Mouse (Mus musculus) embryonic facial prominence, embryonic 13.5 days (tissue): ENCODE results near the gene Ttc27. TPM values are rescaled to one million over a fixed set of nuclear protein-coding genes. Genes with fewer than 3 reads are reported as not detected.
"Not testable (repeated sequence)": the region's sequence is repeated elsewhere in the genome, so short reads cannot be mapped to it uniquely, and the experiment has no call there.

Experiments used
- ATAC-seq: fragments of 200-750 bp; cut with Nextera tagmentation; 2 replicates; pipeline ENCODE4 v1.8.0; 2017; ENCODE audit warnings: low read depth; ENCODE audit not compliant: insufficient number of reproducible peaks, insufficient read depth, low FRiP score, low TSS enrichment
- H3K27ac ChIP-seq: fragments of 300-500 bp; sonication (generic); 2 replicates; pipeline ENCODE4 v1.5.1; 2015; ENCODE audit warnings: moderate library complexity, mild to moderate bottlenecking, inconsistent platforms
- H3K27me3 ChIP-seq: fragments of 300-500 bp; sonication (generic); 2 replicates; pipeline ENCODE4 v1.6.1; 2015; ENCODE audit warnings: mild to moderate bottlenecking, inconsistent platforms
- H3K36me3 ChIP-seq: fragments of 300-500 bp; sonication (generic); 2 replicates; pipeline ENCODE4 v1.6.1; 2015; ENCODE audit warnings: mild to moderate bottlenecking, inconsistent platforms
- H3K4me1 ChIP-seq: fragments of 300-500 bp; sonication (generic); 2 replicates; pipeline ENCODE4 v1.6.1; 2015; ENCODE audit warnings: inconsistent platforms
- H3K4me2 ChIP-seq: fragments of 300-500 bp; sonication (generic); 2 replicates; pipeline ENCODE4 v1.6.1; 2015; ENCODE audit warnings: moderate library complexity, mild to moderate bottlenecking, inconsistent platforms
- H3K4me3 ChIP-seq: fragments of 300-500 bp; sonication (generic); 2 replicates; pipeline ENCODE4 v1.5.1; 2015; ENCODE audit warnings: mild to moderate bottlenecking, inconsistent platforms
- H3K9ac ChIP-seq: fragments of 300-500 bp; sonication (generic); 2 replicates; pipeline ENCODE4 v1.6.1; 2015; ENCODE audit warnings: mild to moderate bottlenecking, inconsistent platforms
- H3K9me3 ChIP-seq: fragments of 300-500 bp; sonication (generic); 2 replicates; pipeline ENCODE4 v1.6.1; 2016; ENCODE audit warnings: inconsistent platforms
- WGBS: fragments of 180-500 bp; shearing (Covaris S2); methylation state at CpG from one replicate; pipeline ENCODE4 v1.1.7; 2015; ENCODE audit warnings: mixed read lengths; 5-methylcytosine and 5-hydroxymethylcytosine counted together
- polyA plus RNA-seq: library from polyadenylated mRNA; unstranded; fragments of >200 nt; fragmentation: Nextera tagmentation; extraction: Ambion mirVana; gene quantifications from 2 replicates; pipeline ENCODE4 v1.2.1, GENCODE M21; 2015

Gene Ttc27
- 24.1 and 29.1 TPM in 2 replicates for polyA plus RNA-seq

DNA sequence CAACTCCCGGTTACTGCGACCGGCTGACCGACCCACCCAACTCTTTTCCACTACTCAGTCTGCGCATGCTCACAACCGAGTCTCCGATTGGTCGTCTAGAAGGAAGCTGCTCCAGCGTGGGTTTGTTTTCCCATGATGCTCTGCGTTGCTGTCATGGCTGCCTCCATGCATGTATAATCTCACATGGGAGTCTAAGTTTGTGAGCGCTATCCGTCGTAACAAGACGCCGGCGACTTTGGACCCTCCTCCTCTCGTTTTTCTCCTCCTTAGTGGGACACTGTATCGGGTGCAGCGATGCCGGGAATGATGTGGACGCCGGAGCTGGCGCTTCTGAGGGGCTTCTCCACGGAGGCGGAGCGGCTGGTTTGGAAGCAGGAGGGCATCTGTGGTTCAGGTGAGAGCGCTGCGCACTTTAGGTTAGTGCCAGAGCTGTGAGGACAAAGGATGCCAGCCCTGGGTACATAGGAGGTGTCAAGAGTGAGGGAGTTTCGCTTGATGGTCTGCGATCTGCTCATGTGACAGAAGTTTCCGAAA lies at the start of gene Ttc27:
Gene Ttc27, plus strand, starts transcription at position 115 of the 534 bp plus-strand sequence.
- Histone ChIP-seq H3K4me1 (peaks cover 8% of the 10 kb centered on the region), H3K27me3 (peaks cover 5% of the 10 kb centered on the region; the same call in 1 of the 2 replicates), H3K9ac (peak within 1 kb of the TSS; percentile 78), H3K4me3 (peak within 1 kb of the TSS; percentile 77), H3K9me3 (no peaks in the 10 kb centered on the region), H3K4me2 (peak within 1 kb of the TSS; percentile 72), H3K36me3 (peaks cover 13% of the 10 kb centered on the region), H3K27ac (peak within 1 kb of the TSS; percentile 51; the same call in 1 of the 2 replicates)
- under 1% methylated on average over 31 of the region's 31 CpGs for WGBS
- peak; percentile 86 for ATAC-seq

DNA sequence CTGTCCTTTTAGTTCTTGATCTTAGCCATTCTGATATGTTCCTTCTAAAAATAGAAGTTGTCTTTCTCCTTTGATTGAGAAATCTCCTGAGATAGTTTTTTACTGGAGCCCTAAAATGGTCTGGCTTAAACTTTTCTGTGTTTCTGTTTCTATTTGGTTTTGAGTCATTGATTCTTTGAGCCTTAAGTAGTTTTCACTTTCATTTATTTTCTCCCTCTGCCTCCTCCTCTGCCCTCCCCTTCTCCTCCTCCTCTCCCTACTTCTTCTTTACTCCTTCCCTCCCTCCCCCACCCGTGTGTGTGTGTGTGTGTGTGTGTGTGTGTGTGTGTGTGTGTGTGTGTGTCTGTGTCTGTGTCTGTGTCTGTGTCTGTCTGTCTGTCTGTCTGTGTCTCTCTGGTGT lies 49.5 kb upstream of the Ttc27 start:
- no peaks in the 10 kb centered on the region for H3K9me3 ChIP-seq
- H3K36me3 ChIP-seq = peaks cover 71% of the 10 kb centered on the region
- 80% methylated on average over 1 of the region's 1 CpGs for WGBS
- no peaks in the 10 kb centered on the region for H3K4me1 ChIP-seq
- H3K27ac ChIP-seq = no peak overlapping the region
- no peak overlapping the region for H3K4me2 ChIP-seq
- no peak overlapping the region for H3K9ac ChIP-seq
- no peak for ATAC-seq
- no peaks in the 10 kb centered on the region for H3K27me3 ChIP-seq
- H3K4me3 ChIP-seq = no peak overlapping the region

DNA sequence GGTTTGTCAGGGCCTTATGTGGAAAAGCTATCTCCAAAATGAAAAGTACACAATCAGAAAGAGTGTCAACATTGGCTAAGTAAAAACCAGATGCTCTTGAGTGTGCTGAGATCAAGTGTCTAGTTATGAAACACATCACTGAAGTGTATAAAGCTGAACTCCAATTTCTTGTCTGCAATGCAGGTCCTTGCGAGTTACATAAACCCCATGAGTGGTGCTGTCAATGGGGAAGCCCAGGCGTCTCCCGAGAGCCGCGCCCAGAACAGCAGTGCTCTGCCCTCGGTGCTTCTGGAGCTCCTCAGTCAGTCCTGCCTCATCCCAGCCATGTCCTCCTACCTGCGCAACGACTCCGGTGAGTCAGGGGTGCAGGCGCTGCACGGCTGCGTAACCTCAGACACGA lies 47.5 kb upstream of the Ttc27 start:
- Histone ChIP-seq H3K9ac (no peak overlapping the region), H3K36me3 (peaks cover 56% of the 10 kb centered on the region), H3K4me2 (no peak overlapping the region), H3K27me3 (no peaks in the 10 kb centered on the region), H3K4me1 (no peaks in the 10 kb centered on the region), H3K4me3 (no peak overlapping the region), H3K27ac (no peak overlapping the region), H3K9me3 (no peaks in the 10 kb centered on the region)
- WGBS = 86% methylated on average over 13 of the region's 13 CpGs
- no peak for ATAC-seq

DNA sequence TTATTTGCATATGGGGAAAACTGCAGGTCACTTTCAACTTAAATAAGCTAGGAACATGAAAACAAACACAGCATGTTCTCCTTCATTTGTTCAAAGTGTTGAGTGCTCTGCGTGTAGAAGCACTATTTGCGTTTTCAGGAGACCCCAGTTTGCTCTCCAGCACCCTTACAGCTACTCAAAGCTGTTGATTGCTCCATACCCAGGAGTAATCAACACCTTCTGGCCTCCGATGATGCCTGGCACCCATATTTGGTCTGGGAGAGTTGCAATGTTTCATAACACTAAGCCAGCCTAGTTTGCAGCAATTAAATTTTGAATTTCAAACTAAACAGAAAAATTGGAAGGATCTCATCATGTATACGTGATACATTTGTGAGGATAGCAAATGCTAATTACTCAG lies 45.1 kb upstream of the Ttc27 start:
- Histone ChIP-seq H3K27ac (no peak overlapping the region), H3K36me3 (peaks cover 60% of the 10 kb centered on the region), H3K9ac (no peak overlapping the region), H3K4me2 (no peak overlapping the region), H3K4me3 (no peak overlapping the region), H3K4me1 (no peaks in the 10 kb centered on the region), H3K27me3 (no peaks in the 10 kb centered on the region), H3K9me3 (no peaks in the 10 kb centered on the region)
- ATAC-seq = no peak
- 87% methylated on average over 4 of the region's 4 CpGs for WGBS

DNA sequence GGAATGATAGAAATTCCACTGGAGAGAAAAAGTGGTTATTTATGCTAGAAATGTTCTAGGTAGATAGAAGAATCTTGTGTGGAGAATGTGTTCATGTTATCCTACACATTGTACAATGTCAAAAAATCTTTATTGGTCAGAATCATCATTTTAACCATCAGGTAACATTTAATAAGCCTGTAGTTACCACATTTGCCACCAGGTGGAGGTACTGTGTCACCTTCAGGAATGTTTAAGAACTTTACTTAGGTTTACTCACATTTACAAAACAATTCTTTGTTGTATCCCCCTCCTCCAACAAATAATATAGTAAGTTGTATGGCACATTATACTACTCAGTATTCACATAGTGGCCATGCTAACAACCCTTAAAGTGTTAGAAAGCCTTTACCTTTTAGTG lies 44.3 kb upstream of the Ttc27 start:
- no peaks in the 10 kb centered on the region for H3K27me3 ChIP-seq
- no peaks in the 10 kb centered on the region for H3K9me3 ChIP-seq
- H3K9ac ChIP-seq = no peak overlapping the region
- peaks cover 64% of the 10 kb centered on the region for H3K36me3 ChIP-seq
- no peaks in the 10 kb centered on the region for H3K4me1 ChIP-seq
- ATAC-seq = no peak
- no peak overlapping the region for H3K4me3 ChIP-seq
- H3K4me2 ChIP-seq = no peak overlapping the region
- H3K27ac ChIP-seq = no peak overlapping the region

DNA sequence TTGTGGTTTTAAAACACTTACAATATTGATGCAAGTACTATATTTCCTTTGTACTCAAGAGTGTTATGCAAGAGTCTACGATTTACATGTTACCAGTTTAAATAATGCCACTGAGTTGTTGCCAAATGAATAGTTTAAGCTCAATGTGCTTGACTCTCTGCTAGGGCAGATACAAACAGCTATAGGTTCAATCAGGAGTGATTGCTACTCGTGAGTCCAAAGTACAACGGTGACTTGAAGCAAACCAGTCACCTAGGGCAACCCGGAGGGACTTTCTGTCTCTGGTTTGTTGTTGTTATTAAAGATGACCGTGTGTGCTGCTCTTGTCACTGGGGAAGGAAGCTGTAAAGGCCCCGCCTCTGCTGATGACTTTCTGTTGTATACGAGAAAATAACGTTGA lies 39.5 kb upstream of the Ttc27 start:
- Histone ChIP-seq H3K4me2 (no peak overlapping the region), H3K4me3 (no peak overlapping the region), H3K36me3 (peaks cover 52% of the 10 kb centered on the region), H3K9ac (no peak overlapping the region), H3K4me1 (no peaks in the 10 kb centered on the region), H3K9me3 (no peaks in the 10 kb centered on the region), H3K27me3 (no peaks in the 10 kb centered on the region), H3K27ac (no peak overlapping the region)
- 91% methylated on average over 8 of the region's 8 CpGs for WGBS
- no peak for ATAC-seq

DNA sequence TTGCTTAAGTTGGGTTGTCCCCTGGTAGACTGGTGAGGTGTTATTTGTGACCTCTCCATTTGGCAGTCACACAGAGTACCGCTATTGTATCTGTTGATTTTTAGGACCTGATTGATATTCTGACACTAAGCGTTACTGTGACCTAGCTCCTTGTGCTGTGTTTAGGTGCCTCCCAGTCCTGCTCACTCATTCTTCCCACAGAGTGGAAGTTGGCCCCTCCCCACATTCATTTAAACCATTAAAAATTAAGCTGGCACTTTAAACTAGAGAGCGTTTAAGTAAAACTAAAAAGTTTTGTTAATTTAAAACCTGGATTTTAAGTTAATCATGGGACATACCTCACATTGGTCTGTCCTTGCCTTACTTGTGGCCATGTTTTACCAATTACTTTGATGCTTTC lies 32.6 kb upstream of the Ttc27 start:
- WGBS = 88% methylated on average over 3 of the region's 3 CpGs
- no peak overlapping the region for H3K4me3 ChIP-seq
- no peak overlapping the region for H3K27ac ChIP-seq
- H3K4me1 ChIP-seq = no peaks in the 10 kb centered on the region
- H3K9me3 ChIP-seq = no peaks in the 10 kb centered on the region
- no peak overlapping the region for H3K4me2 ChIP-seq
- H3K36me3 ChIP-seq = peaks cover 40% of the 10 kb centered on the region
- no peaks in the 10 kb centered on the region for H3K27me3 ChIP-seq
- ATAC-seq = no peak
- no peak overlapping the region for H3K9ac ChIP-seq

DNA sequence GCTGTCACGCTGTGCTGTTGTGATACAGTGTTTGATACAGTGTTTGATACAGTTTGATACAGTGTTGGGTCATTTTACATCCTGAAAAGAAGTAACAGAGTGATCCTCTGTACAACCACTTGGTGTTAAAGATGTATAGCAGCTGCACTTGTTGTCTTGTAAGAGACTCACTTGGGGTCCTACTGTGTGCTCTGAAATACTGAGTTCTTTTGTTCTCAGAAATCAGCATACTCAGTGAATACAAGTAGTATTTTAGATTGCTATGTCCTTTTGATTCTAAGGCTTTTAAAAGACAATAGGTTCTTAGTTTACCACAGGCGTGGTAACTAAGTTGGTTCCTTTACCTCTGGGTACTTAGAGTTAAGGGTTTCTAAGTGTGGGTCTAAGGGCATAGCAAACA lies 29.0 kb upstream of the Ttc27 start:
- ATAC-seq = no peak
- no peak overlapping the region for H3K27ac ChIP-seq
- WGBS = 92% methylated on average over 2 of the region's 2 CpGs
- H3K9ac ChIP-seq = no peak overlapping the region
- no peak overlapping the region for H3K4me3 ChIP-seq
- H3K27me3 ChIP-seq = no peaks in the 10 kb centered on the region
- H3K4me2 ChIP-seq = no peak overlapping the region
- no peaks in the 10 kb centered on the region for H3K4me1 ChIP-seq
- peaks cover 51% of the 10 kb centered on the region for H3K36me3 ChIP-seq
- no peaks in the 10 kb centered on the region for H3K9me3 ChIP-seq

DNA sequence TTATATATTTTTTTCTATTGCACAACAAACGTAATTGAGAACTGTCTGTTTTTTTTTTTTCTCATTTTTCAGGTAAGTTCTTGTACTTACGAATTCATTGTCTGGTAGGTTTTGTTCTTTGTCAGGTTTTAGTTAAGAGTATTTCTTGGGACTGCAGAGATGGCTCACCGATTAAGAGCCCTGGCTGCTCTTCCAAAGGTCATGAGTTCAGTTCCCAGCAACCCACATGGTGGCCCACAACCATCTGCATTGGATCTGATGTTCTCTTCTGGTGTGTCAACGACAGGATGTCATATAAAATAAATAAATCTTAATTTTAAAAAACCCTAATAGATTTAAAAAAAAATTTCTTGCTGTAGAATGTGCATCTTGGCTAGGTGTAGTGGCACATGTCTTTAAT lies 28.1 kb upstream of the Ttc27 start:
- no peak overlapping the region for H3K4me3 ChIP-seq
- H3K27me3 ChIP-seq = no peaks in the 10 kb centered on the region
- no peaks in the 10 kb centered on the region for H3K9me3 ChIP-seq
- H3K4me2 ChIP-seq = no peak overlapping the region
- H3K4me1 ChIP-seq = no peaks in the 10 kb centered on the region
- 93% methylated on average over 4 of the region's 4 CpGs for WGBS
- no peak overlapping the region for H3K9ac ChIP-seq
- ATAC-seq = no peak
- H3K27ac ChIP-seq = no peak overlapping the region
- peaks cover 50% of the 10 kb centered on the region for H3K36me3 ChIP-seq

DNA sequence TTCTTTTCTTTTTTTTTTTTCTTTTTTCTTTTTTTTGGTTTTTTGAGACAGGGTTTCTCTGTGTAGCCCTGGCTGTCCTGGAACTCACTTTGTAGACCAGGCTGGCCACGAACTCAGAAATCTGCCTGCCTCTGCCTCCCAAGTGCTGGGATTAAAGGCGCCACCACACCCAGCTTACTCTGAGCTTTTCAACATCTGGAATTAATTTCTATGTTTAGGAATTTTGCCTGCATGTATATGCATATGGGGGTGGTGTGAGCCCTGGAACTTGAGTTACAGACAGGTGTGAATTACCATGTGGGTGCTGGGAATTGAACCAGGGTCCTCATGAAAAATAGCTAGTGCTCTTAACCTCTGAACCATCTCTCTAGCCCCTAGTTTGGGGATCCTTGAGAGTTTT lies 15.9 kb upstream of the Ttc27 start:
- not testable (repeated sequence) for H3K9me3 ChIP-seq, H3K4me2 ChIP-seq, H3K27me3 ChIP-seq, H3K4me1 ChIP-seq, H3K27ac ChIP-seq, H3K9ac ChIP-seq, ATAC-seq, H3K4me3 ChIP-seq
- peaks cover 68% of the 10 kb centered on the region for H3K36me3 ChIP-seq
- WGBS = 96% methylated on average over 2 of the region's 2 CpGs

DNA sequence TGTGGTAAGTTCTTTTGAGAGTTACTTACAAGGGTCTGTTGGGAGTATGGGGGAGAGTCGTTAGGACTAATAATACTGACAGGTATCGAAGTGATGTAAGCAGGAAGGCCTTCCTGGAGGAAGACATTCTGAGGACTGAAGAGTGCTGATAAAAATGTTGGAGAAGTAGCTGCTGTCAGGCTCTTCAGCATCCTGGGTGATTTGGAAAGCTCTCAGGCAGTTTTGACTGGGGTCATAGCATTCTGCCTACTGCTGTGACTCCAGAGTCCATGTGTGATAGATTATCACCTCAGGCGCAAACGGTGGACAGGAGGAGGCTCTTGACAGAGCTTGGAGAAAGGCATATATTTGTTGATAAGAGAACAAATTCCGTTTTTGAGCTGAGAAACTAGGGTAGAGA lies 12.1 kb upstream of the Ttc27 start:
- Histone ChIP-seq H3K9ac (no peak overlapping the region), H3K4me3 (no peak overlapping the region), H3K9me3 (no peaks in the 10 kb centered on the region), H3K4me1 (no peaks in the 10 kb centered on the region), H3K4me2 (no peak overlapping the region), H3K27ac (no peak overlapping the region), H3K36me3 (peaks cover 31% of the 10 kb centered on the region), H3K27me3 (no peaks in the 10 kb centered on the region)
- ATAC-seq = no peak
- WGBS = 79% methylated on average over 5 of the region's 5 CpGs

DNA sequence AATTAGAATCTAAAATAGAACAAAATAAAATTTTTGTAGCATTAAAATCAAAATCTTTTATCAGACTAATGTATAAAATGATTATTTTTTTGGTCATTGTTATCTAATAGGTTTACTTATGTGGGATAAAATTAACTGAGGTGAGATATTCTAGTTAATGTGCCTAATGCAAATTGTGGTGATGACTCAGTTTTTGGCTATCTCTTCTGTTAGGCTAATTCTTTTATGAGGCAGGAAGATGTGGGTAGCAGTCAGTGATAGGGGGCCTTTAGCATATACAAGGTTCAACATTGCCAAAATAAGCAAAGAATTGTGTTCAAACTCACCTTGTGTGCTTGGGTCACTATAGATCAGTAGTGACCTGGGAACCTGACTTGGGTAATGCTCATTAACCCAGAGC lies 10.9 kb upstream of the Ttc27 start:
- Histone ChIP-seq H3K9ac (no peak overlapping the region), H3K36me3 (peaks cover 20% of the 10 kb centered on the region), H3K27me3 (no peaks in the 10 kb centered on the region), H3K4me2 (no peak overlapping the region), H3K4me1 (no peaks in the 10 kb centered on the region), H3K27ac (no peak overlapping the region), H3K4me3 (no peak overlapping the region), H3K9me3 (no peaks in the 10 kb centered on the region)
- ATAC-seq = no peak
